Mouse (Mus musculus): ENCODE measurements at regions not wholly inside any gene's neighbourhood (a gene's known extent, or its start where the extent isn't known, plus 50 kb on each side); places are given as distances from the start of the nearest gene placed in this dataset.

DNA sequence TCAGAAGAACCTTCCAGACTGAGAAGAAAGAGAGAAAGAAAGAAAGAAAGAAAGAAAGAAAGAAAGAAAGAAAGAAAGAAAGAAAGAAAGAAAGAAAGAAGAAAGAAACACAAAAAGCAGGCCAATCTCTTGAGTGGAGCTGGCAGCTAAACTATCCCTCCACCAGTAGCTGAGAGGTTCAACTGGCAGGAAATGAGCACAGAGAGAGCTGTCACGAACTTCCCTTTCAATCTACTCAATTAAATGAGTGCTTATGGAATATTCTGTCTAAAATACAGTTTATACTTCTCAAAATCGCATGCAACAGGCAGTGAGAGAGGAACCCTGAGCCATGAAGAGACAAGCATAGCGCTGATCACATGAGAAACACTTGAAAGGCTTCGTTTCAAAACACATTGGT is 168.5 kb upstream of the Klf3 start:
- no peak overlapping the region for H3K27ac ChIP-seq (replicated peaks in 1 of 2; ENCODE audit: control insufficient read depth in 1 of 2, insufficient read depth in 1 of 2, low read depth in 2 of 2, low read length in 2 of 2)
- H3K9me3 ChIP-seq (ENCODE audit: control insufficient read depth, low read length) = no peaks in the 10 kb centered on the region
- H3K36me3 ChIP-seq (ENCODE audit: control insufficient read depth, insufficient read depth, low read length) = no peaks in the 10 kb centered on the region
- no peak overlapping the region for H3K9ac ChIP-seq (ENCODE audit: low read length)
- H3K4me3 ChIP-seq (ENCODE audit: control insufficient read depth in 1 of 2, insufficient read depth in 1 of 2, low read depth in 1 of 2, low read length in 2 of 2) = no peak overlapping the region
- WGBS = 70% methylated on average over 4 of the region's 4 CpGs
- ATAC-seq (ENCODE audit: insufficient number of reproducible peaks, insufficient read depth, low FRiP score, low read depth) = no peak
- H3K4me2 ChIP-seq (ENCODE audit: low read length) = no peak overlapping the region
- H3K27me3 ChIP-seq (ENCODE audit: control insufficient read depth, insufficient read depth, low read length) = no peaks in the 10 kb centered on the region
- peaks cover 0 to 2% of the 10 kb centered on the region in 2 experiments; a peak in 1 of 4 replicates for H3K4me1 ChIP-seq (ENCODE audit: control insufficient read depth in 2 of 2, insufficient read depth in 2 of 2, low read length in 2 of 2)

DNA sequence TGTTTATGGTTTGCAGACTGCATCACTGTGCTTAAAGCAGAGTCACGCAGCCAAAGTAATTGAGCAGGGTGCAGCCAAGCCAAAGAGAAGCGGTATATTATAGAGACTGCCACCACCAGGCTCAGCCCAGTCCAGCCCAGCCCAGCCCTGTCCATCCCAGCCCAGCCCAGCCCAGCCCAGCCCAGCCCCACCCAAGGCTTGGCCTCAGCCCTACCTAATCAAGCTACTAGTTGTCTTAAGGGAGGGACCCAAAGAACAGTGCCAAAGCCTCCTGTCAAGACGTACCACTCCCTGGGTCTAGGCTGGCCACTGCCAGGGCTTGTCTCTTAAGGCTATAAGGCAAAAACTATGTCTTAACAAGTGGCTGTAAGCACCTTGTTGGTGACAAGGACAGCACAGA is 166.9 kb upstream of the Klf3 start:
- 92% methylated on average over 3 of the region's 3 CpGs for WGBS
- no peak overlapping the region for H3K4me3 ChIP-seq (ENCODE audit: control insufficient read depth in 1 of 2, insufficient read depth in 1 of 2, low read depth in 1 of 2, low read length in 2 of 2)
- no peaks in the 10 kb centered on the region for H3K9me3 ChIP-seq (ENCODE audit: control insufficient read depth, low read length)
- no peaks in the 10 kb centered on the region for H3K36me3 ChIP-seq (ENCODE audit: control insufficient read depth, insufficient read depth, low read length)
- H3K27me3 ChIP-seq (ENCODE audit: control insufficient read depth, insufficient read depth, low read length) = no peaks in the 10 kb centered on the region
- H3K9ac ChIP-seq (ENCODE audit: low read length) = no peak overlapping the region
- H3K27ac ChIP-seq (replicated peaks in 1 of 2; ENCODE audit: control insufficient read depth in 1 of 2, insufficient read depth in 1 of 2, low read depth in 2 of 2, low read length in 2 of 2) = no peak overlapping the region
- no peak for ATAC-seq (ENCODE audit: insufficient number of reproducible peaks, insufficient read depth, low FRiP score, low read depth)
- H3K4me1 ChIP-seq (ENCODE audit: control insufficient read depth in 2 of 2, insufficient read depth in 2 of 2, low read length in 2 of 2) = peaks cover 0 to 2% of the 10 kb centered on the region in 2 experiments; a peak in 1 of 4 replicates
- no peak overlapping the region for H3K4me2 ChIP-seq (ENCODE audit: low read length)

DNA sequence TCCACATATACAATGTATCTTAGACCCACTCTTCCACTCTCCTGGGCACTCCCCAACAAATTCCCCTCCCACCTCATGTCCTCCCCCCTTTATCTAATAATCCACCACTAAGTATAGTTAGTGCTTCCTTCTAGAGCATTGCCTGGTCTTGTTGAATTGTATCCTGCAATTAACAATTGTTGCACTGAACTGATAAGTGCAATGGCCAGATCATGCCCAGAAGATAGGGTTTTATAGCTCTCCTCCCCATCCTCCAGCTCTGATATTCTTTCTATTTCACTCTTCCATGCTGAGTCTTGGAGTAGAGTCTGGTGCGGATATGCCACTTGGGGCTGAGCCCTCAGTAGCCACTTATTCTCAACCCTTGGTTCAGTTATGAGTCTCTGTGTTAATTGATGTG is 159.6 kb upstream of the Klf3 start:
- no peak for ATAC-seq (ENCODE audit: insufficient number of reproducible peaks, insufficient read depth, low FRiP score, low read depth)
- 96% methylated on average over 1 of the region's 1 CpGs for WGBS
- peaks cover 3 to 10% of the 10 kb centered on the region in 2 experiments; a peak in 3 of 4 replicates for H3K4me1 ChIP-seq (ENCODE audit: control insufficient read depth in 2 of 2, insufficient read depth in 2 of 2, low read length in 2 of 2)
- H3K9me3 ChIP-seq (ENCODE audit: control insufficient read depth, low read length) = no peaks in the 10 kb centered on the region
- no peak overlapping the region for H3K4me3 ChIP-seq (ENCODE audit: control insufficient read depth in 1 of 2, insufficient read depth in 1 of 2, low read depth in 1 of 2, low read length in 2 of 2)
- H3K9ac ChIP-seq (ENCODE audit: low read length) = no peak overlapping the region
- no peak overlapping the region for H3K4me2 ChIP-seq (ENCODE audit: low read length)
- no peaks in the 10 kb centered on the region for H3K36me3 ChIP-seq (ENCODE audit: control insufficient read depth, insufficient read depth, low read length)
- no peaks in the 10 kb centered on the region for H3K27me3 ChIP-seq (ENCODE audit: control insufficient read depth, insufficient read depth, low read length)
- no peak overlapping the region for H3K27ac ChIP-seq (replicated peaks in 1 of 2; ENCODE audit: control insufficient read depth in 1 of 2, insufficient read depth in 1 of 2, low read depth in 2 of 2, low read length in 2 of 2)

DNA sequence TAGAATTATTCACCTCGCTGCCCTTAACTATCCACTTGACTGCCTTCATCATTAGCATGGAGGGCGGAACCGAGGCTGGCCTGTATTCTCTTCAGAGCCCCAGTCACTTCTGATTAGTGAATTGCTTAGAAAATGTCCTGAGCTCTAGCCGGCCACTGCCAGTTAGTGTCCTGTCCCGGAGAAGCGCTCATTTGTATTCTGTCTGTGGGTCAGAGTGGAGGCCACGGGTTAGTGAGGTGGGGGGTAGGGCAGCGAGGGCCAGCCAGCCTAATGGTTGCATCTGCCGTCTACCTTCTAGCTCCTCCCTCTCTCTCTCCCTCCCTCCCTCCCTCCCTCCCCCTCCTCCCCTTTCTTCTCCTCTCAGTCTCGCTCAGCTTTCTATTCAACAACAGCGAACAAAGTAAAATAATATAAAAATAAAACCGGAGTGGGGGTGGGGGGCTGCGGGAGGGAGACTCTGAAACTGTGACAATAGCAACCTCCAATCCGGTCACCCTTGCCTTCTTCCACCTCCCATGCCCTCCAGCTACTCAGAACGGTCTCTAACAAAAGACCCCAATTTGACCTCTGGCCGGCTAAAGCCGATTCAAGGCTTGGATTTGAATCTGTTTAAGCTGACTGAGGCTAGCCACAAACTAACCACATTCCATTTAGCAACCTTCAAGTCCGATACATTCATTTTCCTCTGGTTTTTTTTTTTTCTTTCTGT is 155.6 kb upstream of the Klf3 start:
- Histone ChIP-seq H3K27me3 (ENCODE audit: control insufficient read depth, insufficient read depth, low read length) (no peaks in the 10 kb centered on the region), H3K9ac (ENCODE audit: low read length) (peak overlapping the region; percentile 68), H3K9me3 (ENCODE audit: control insufficient read depth, low read length) (no peaks in the 10 kb centered on the region), H3K27ac (replicated peaks in 1 of 2; ENCODE audit: control insufficient read depth in 1 of 2, insufficient read depth in 1 of 2, low read depth in 2 of 2, low read length in 2 of 2) (peak overlapping the region; percentile 25 to 68; a peak in 3 of 4 replicates), H3K4me3 (ENCODE audit: control insufficient read depth in 1 of 2, insufficient read depth in 1 of 2, low read depth in 1 of 2, low read length in 2 of 2) (peak overlapping the region; percentile 38 to 55), H3K4me2 (ENCODE audit: low read length) (peak overlapping the region; percentile 66), H3K36me3 (ENCODE audit: control insufficient read depth, insufficient read depth, low read length) (no peaks in the 10 kb centered on the region), H3K4me1 (ENCODE audit: control insufficient read depth in 2 of 2, insufficient read depth in 2 of 2, low read length in 2 of 2) (peaks cover 5 to 11% of the 10 kb centered on the region in 2 experiments; a peak in 3 of 4 replicates)
- ATAC-seq (ENCODE audit: insufficient number of reproducible peaks, insufficient read depth, low FRiP score, low read depth) = peak; percentile 24; the same call in 1 of the 2 replicates
- WGBS = 3% methylated on average over 18 of the region's 18 CpGs

DNA sequence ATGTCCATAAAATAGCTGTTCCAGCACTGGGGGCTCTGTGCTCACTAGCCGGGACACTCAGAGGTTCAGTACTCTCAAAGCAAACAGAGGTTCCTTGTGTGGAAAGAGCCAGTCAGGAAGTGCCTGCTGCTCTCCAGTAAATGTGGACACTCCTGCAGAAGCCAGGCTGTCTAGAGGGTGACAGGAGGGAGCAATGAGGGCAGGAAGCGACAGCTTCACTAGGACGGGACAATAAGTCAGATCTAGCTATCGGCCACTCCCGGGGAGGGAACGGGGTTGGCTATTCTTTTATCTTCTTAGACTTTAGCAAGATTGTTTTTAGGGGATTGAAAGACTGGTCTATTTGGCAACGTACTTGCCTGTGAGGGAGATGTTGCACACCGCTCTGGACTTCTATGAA is 154.7 kb upstream of the Klf3 start:
- no peaks in the 10 kb centered on the region for H3K9me3 ChIP-seq (ENCODE audit: control insufficient read depth, low read length)
- peaks cover 5 to 11% of the 10 kb centered on the region in 2 experiments; a peak in 3 of 4 replicates for H3K4me1 ChIP-seq (ENCODE audit: control insufficient read depth in 2 of 2, insufficient read depth in 2 of 2, low read length in 2 of 2)
- H3K27ac ChIP-seq (replicated peaks in 1 of 2; ENCODE audit: control insufficient read depth in 1 of 2, insufficient read depth in 1 of 2, low read depth in 2 of 2, low read length in 2 of 2) = peak overlapping the region; percentile 39 to 46; a peak in 3 of 4 replicates
- 0 out of 2 replicates have a peak, but pooled peaks have one; percentile 52 for ATAC-seq (ENCODE audit: insufficient number of reproducible peaks, insufficient read depth, low FRiP score, low read depth)
- peak overlapping the region; percentile 16; the same call in 1 of the 2 replicates for H3K9ac ChIP-seq (ENCODE audit: low read length)
- 0 out of 2 replicates have a peak overlapping the region, but pooled peaks have one; percentile 66 for H3K4me2 ChIP-seq (ENCODE audit: low read length)
- H3K36me3 ChIP-seq (ENCODE audit: control insufficient read depth, insufficient read depth, low read length) = no peaks in the 10 kb centered on the region
- 15% methylated on average over 8 of the region's 8 CpGs for WGBS
- no peaks in the 10 kb centered on the region for H3K27me3 ChIP-seq (ENCODE audit: control insufficient read depth, insufficient read depth, low read length)
- no peak overlapping the region for H3K4me3 ChIP-seq (ENCODE audit: control insufficient read depth in 1 of 2, insufficient read depth in 1 of 2, low read depth in 1 of 2, low read length in 2 of 2)

DNA sequence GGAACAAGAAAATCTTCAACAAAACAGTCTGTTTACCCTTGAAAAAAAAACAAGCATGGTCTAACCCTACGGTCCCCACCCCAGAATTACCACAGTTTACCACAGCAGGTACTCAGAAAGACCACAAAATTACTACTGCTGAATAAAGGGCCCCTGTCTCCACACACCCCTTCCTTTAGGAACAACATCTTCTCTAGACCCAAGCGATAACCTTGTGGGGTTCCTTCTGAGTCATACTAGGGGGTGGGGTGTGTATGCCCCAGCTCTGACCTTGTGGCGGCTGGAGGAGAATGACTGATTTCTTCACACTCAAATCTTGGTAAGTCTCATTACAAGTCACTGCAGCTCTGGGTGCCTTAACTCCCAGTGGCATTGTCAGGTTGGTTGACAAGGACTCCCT is 151.8 kb upstream of the Klf3 start:
- Histone ChIP-seq H3K9me3 (ENCODE audit: control insufficient read depth, low read length) (no peaks in the 10 kb centered on the region), H3K4me1 (ENCODE audit: control insufficient read depth in 2 of 2, insufficient read depth in 2 of 2, low read length in 2 of 2) (peaks cover 5 to 11% of the 10 kb centered on the region in 2 experiments; a peak in 3 of 4 replicates), H3K27me3 (ENCODE audit: control insufficient read depth, insufficient read depth, low read length) (no peaks in the 10 kb centered on the region), H3K4me2 (ENCODE audit: low read length) (no peak overlapping the region), H3K4me3 (ENCODE audit: control insufficient read depth in 1 of 2, insufficient read depth in 1 of 2, low read depth in 1 of 2, low read length in 2 of 2) (no peak overlapping the region), H3K9ac (ENCODE audit: low read length) (no peak overlapping the region), H3K27ac (replicated peaks in 1 of 2; ENCODE audit: control insufficient read depth in 1 of 2, insufficient read depth in 1 of 2, low read depth in 2 of 2, low read length in 2 of 2) (no peak overlapping the region), H3K36me3 (ENCODE audit: control insufficient read depth, insufficient read depth, low read length) (no peaks in the 10 kb centered on the region)
- no peak for ATAC-seq (ENCODE audit: insufficient number of reproducible peaks, insufficient read depth, low FRiP score, low read depth)
- 72% methylated on average over 3 of the region's 3 CpGs for WGBS

DNA sequence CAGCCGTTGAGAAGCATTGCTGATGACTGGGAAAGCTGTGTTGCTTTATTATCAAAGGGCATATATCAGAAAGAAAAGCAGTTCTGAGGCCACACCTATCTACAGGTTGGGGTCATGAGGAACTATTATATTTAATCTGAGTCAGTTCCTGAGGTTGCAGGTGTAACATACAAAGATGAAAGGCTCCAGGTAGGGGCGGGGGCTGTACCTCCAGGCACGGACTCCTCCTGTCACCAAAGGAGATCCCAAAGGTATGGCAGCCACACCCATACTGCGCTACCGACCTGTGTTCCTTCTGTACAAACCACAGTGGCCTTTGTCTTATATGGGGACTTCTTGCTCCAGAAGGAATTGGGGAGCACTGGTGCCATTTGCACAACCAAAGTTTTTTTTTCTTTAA is 149.4 kb upstream of the Klf3 start:
- H3K9ac ChIP-seq (ENCODE audit: low read length) = no peak overlapping the region
- 86% methylated on average over 5 of the region's 5 CpGs for WGBS
- H3K4me3 ChIP-seq (ENCODE audit: control insufficient read depth in 1 of 2, insufficient read depth in 1 of 2, low read depth in 1 of 2, low read length in 2 of 2) = no peak overlapping the region

More for the DNA sequence above, 149.4 kb upstream of the Klf3 start:
- Histone ChIP-seq H3K4me2 (ENCODE audit: low read length) (no peak overlapping the region), H3K27ac (replicated peaks in 1 of 2; ENCODE audit: control insufficient read depth in 1 of 2, insufficient read depth in 1 of 2, low read depth in 2 of 2, low read length in 2 of 2) (no peak overlapping the region), H3K4me1 (ENCODE audit: control insufficient read depth in 2 of 2, insufficient read depth in 2 of 2, low read length in 2 of 2) (peaks cover 0 to 2% of the 10 kb centered on the region in 2 experiments; a peak in 1 of 4 replicates), H3K9me3 (ENCODE audit: control insufficient read depth, low read length) (no peaks in the 10 kb centered on the region), H3K27me3 (ENCODE audit: control insufficient read depth, insufficient read depth, low read length) (no peaks in the 10 kb centered on the region), H3K36me3 (ENCODE audit: control insufficient read depth, insufficient read depth, low read length) (no peaks in the 10 kb centered on the region)
- no peak for ATAC-seq (ENCODE audit: insufficient number of reproducible peaks, insufficient read depth, low FRiP score, low read depth)
